Mouse (Mus musculus) cortical plate, adult 2 months (tissue): ENCODE measurements around the gene Crx. TPM values are rescaled to one million over a fixed set of nuclear protein-coding genes. Genes with fewer than 3 reads are reported as not detected.

Experiments used
- H3K27ac ChIP-seq: fragments of 200-500 bp; 2 replicates; pipeline ENCODE4 v1.5.1; 2012; ENCODE audit warnings: low read length, control low read depth, inconsistent platforms; ENCODE audit not compliant: insufficient read depth
- H3K4me1 ChIP-seq: fragments of 200-500 bp; 2 replicates; pipeline ENCODE4 v1.6.1; 2011; ENCODE audit warnings: low read length; ENCODE audit not compliant: control insufficient read depth, insufficient read depth
- H3K4me3 ChIP-seq: fragments of 200-500 bp; 2 replicates; pipeline ENCODE4 v1.5.1; 2011; ENCODE audit warnings: mild to moderate bottlenecking, low read length, control low read depth; ENCODE audit not compliant: insufficient read depth
- CTCF ChIP-seq: fragments of 200-500 bp; IDR thresholded peaks from 2 replicates; pipeline ENCODE4 v1.5.1; 2011; ENCODE audit warnings: mild to moderate bottlenecking, control low read depth, low read length; ENCODE audit not compliant: insufficient read depth; ENCODE audit errors: extremely low read depth
- POLR2A ChIP-seq: fragments of 200-500 bp; IDR thresholded peaks from 2 replicates; pipeline ENCODE4 v1.6.1; 2011; ENCODE audit warnings: mild to moderate bottlenecking, low read length, control low read depth; ENCODE audit not compliant: insufficient read depth; ENCODE audit errors: extremely low read depth
- polyA plus RNA-seq: library from polyadenylated mRNA; depleted of rRNA; stranded (reverse); fragments of >200 nt; gene quantifications from 2 replicates; pipeline ENCODE4 v1.2.3, GENCODE M21; 2012

Gene Crx
- polyA plus RNA-seq, 1 experiment, result 0.08 TPM

DNA sequence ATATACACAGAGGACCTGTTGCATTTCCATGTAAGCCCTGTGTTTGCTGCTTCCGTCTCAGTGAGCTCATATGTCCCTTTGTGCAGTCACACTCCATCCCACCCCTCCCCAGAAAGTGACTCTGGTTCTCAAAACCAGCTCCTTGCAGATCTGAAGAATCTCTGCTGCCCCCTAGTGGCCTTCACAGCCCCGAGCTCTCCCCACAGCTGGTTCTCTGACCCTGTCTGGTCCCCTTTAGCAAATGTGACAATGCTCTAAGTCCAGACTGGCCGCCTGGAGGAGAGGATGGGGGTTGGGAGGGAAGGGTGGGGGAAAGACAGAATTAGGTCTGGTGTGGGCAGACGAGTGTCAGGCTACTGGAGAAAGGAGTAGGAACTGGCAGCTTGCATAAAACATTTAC, 32.4 kb upstream of the Crx start:
- Histone ChIP-seq H3K4me1 (no peaks in the 10 kb centered on the region), H3K4me3 (no peak overlapping the region), H3K27ac (no peak overlapping the region)
- TF ChIP-seq CTCF (peak; percentile 57), POLR2A (no peak)

GRCm38 (mm10) chr7:15910521-15910920, 30.8 kb upstream of the Crx start:
- no peak for TF ChIP-seq POLR2A
- no peak for TF ChIP-seq CTCF
- no peaks in the 10 kb centered on the region for H3K4me1 ChIP-seq
- H3K4me3 ChIP-seq, result no peak overlapping the region
- no peak overlapping the region for H3K27ac ChIP-seq

GRCm38 (mm10) chr7:15907971-15908590, 28.3 kb upstream of the Crx start:
- H3K4me3 ChIP-seq, result no peak overlapping the region
- H3K4me1 ChIP-seq, result no peaks in the 10 kb centered on the region
- TF ChIP-seq CTCF (no peak), POLR2A (no peak)
- H3K27ac ChIP-seq, result no peak overlapping the region

GRCm38 (mm10) chr7:15906602-15907001, 26.8 kb upstream of the Crx start:
- Histone ChIP-seq H3K4me1 (no peaks in the 10 kb centered on the region), H3K4me3 (no peak overlapping the region), H3K27ac (no peak overlapping the region)
- TF ChIP-seq CTCF (no peak), POLR2A (no peak)

GRCm38 (mm10) chr7:15905861-15906260, 26.1 kb upstream of the Crx start:
- Histone ChIP-seq H3K27ac (no peak overlapping the region), H3K4me1 (no peaks in the 10 kb centered on the region), H3K4me3 (no peak overlapping the region)
- TF ChIP-seq CTCF, result no peak
- TF ChIP-seq POLR2A, result no peak

GRCm38 (mm10) chr7:15901366-15902048, 21.7 kb upstream of the Crx start:
- TF ChIP-seq CTCF, result no peak

DNA sequence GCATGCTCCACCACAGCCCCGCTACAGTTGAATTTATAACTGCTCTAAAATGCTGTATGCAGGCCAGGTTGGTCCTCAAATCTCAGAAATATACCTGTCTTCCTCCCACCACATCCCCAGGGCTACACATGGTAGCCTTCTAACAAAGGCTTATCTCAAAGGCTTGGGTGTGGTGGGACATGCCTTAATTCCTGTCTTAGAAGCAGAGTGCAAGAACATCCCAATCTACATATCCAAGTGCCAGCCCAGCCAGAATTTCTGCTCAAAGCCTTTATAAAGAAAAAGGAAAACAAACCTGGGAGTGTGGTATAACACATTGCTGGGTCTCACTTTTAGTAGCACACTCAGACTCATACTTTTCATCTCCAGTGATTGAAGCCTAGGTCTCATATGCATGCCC, 14.5 kb upstream of the Crx start:
- TF ChIP-seq POLR2A (no peak), CTCF (no peak)
- Histone ChIP-seq H3K4me1 (no peaks in the 10 kb centered on the region), H3K4me3 (no peak overlapping the region), H3K27ac (no peak overlapping the region)

More at GRCm38 (mm10) chr7:15901366-15902048, 21.7 kb upstream of the Crx start:
- no peak overlapping the region for H3K27ac ChIP-seq
- H3K4me1 ChIP-seq, result no peaks in the 10 kb centered on the region
- H3K4me3 ChIP-seq, result no peak overlapping the region

DNA sequence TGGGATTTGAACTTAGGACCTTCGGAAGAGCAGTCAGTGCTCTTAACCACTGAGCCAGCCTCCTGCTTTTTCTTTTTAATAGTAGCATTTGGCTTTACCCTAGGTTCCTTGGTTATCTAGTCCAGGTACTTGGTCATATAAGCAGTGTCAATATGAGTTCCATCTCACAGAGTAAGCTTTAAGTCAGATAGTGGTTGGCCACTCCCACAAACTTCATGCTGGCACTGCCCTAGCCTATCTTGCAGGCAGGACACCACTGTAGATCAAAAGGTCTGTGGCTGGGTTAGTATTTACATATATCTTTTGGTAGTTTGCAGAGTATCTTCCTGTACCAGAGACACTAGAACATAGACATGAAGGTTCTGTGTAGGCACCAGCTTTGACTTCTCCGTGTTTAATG, 4.4 kb upstream of the Crx start:
- no peak overlapping the region for H3K4me3 ChIP-seq
- H3K27ac ChIP-seq, result no peak overlapping the region
- no peaks in the 10 kb centered on the region for H3K4me1 ChIP-seq
- no peak for TF ChIP-seq POLR2A
- TF ChIP-seq CTCF, result no peak

- Histone ChIP-seq H3K4me3 (no peak within 1 kb of the TSS), H3K27ac (no peak within 1 kb of the TSS), H3K4me1 (no peaks in the 10 kb centered on the region)
- no peak for TF ChIP-seq POLR2A
- TF ChIP-seq CTCF, result no peak
Observed at GRCm38 (mm10) chr7:15882317-15882716, 2.5 kb upstream of the Crx start, which contains the start of gene Crxos. TSS of gene Crxos (plus strand) at chr7:15882617.

- TF ChIP-seq CTCF, result no peak
- no peak for TF ChIP-seq POLR2A
- H3K27ac ChIP-seq, result no peak overlapping the region
- H3K4me3 ChIP-seq, result no peak overlapping the region
- H3K4me1 ChIP-seq, result no peaks in the 10 kb centered on the region
Observed at GRCm38 (mm10) chr7:15881831-15882230, 2.1 kb upstream of the Crx start.

DNA sequence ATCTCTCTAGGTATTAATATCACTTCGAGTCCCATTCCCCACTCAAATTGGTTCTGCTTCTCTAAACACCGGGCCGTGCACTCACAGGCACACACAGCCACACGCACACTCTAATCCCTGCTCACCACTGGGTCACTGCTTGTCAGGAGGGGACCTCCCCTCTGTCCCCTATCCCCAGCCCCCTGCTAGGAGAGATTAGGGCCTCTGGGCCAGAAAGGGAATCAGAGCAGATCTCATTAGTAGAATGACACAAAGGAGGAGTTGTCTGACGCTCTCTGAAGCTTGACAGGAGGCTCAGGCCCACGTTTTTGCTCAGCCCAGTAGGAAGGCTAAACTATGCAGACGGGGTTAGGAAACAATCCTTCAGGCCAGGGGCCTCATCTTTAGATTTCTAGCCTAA, 1.6 kb upstream of the Crx start:
- Histone ChIP-seq H3K4me1 (no peaks in the 10 kb centered on the region), H3K27ac (no peak overlapping the region), H3K4me3 (no peak overlapping the region)
- TF ChIP-seq CTCF, result no peak
- TF ChIP-seq POLR2A, result no peak
